Mouse (Mus musculus) forebrain, embryonic 11.5 days (tissue): ENCODE results near the gene Sox6. TPM values are rescaled to one million over a fixed set of nuclear protein-coding genes. Genes with fewer than 3 reads are reported as not detected.

ENCODE experiments used
- ATAC-seq: fragments of 200-750 bp; cut with Nextera tagmentation; replicated peaks from 2 replicates; pipeline ENCODE4 v1.8.0; 2017; ENCODE audit warnings: moderate TSS enrichment; ENCODE audit not compliant: low FRiP score
- DNase-seq: peaks from one replicate; pipeline ENCODE4 v3.0.0-alpha.2; 2017; ENCODE audit warnings: low spot score
- H3K27ac ChIP-seq: fragments of 300-500 bp; sonication (generic); 2 replicates; pipeline ENCODE4 v1.5.1; 2014; ENCODE audit warnings: low read depth, low read length
- H3K27me3 ChIP-seq: fragments of 300-500 bp; sonication (generic); 2 replicates; pipeline ENCODE4 v1.6.1; 2014; ENCODE audit warnings: mild to moderate bottlenecking, low read length, mixed read lengths; ENCODE audit not compliant: control insufficient read depth, insufficient read depth
- H3K36me3 ChIP-seq: fragments of 300-500 bp; sonication (generic); 2 replicates; pipeline ENCODE4 v1.6.1; 2014; ENCODE audit warnings: mild to moderate bottlenecking, low read length, moderate library complexity, mixed read lengths; ENCODE audit not compliant: control insufficient read depth, insufficient read depth
- H3K4me1 ChIP-seq: fragments of 300-500 bp; sonication (generic); replicated peaks from 2 replicates; pipeline ENCODE4 v1.6.1; 2014; ENCODE audit warnings: low read length, mixed read lengths; ENCODE audit not compliant: control insufficient read depth, insufficient read depth
- H3K4me2 ChIP-seq: fragments of 300-500 bp; sonication (generic); 2 replicates; pipeline ENCODE4 v1.6.1; 2014; ENCODE audit warnings: low read depth, mild to moderate bottlenecking, low read length, moderate library complexity, mixed read lengths; ENCODE audit not compliant: severe bottlenecking
- H3K4me3 ChIP-seq: fragments of 300-500 bp; sonication (generic); 2 replicates; pipeline ENCODE4 v1.5.1; 2014; ENCODE audit warnings: low read depth, low read length
- H3K9ac ChIP-seq: fragments of 300-500 bp; sonication (generic); 2 replicates; pipeline ENCODE4 v1.6.1; 2014; ENCODE audit warnings: low read length
- H3K9me3 ChIP-seq: fragments of 300-500 bp; sonication (generic); 2 replicates; pipeline ENCODE4 v1.6.1; 2016; ENCODE audit warnings: low read length, mixed read lengths; ENCODE audit not compliant: control insufficient read depth
- WGBS: fragments of 180-500 bp; shearing (Covaris S2); extraction: QIAGEN DNeasy Blood & Tissue Kit; methylation state at CpG from one replicate; pipeline ENCODE4 v1.1.7; 2014; 5-methylcytosine and 5-hydroxymethylcytosine counted together
- polyA plus RNA-seq: library from polyadenylated mRNA; unstranded; fragments of >200 nt; fragmentation: Nextera tagmentation; extraction: Ambion mirVana; gene quantifications from 2 replicates; pipeline ENCODE4 v1.2.1, GENCODE M21; 2014

Gene Sox6
- polyA plus RNA-seq, 1 experiment from 2014 or later = 154 TPM

- WGBS = 90% methylated on average over 2 of the region's 2 CpGs
- DNase-seq = no peak
- Histone ChIP-seq H3K27me3 (no peaks in the 10 kb centered on the region), H3K27ac (no peak overlapping the region), H3K9ac (no peak overlapping the region), H3K9me3 (no peaks in the 10 kb centered on the region), H3K4me2 (no peak overlapping the region), H3K4me1 (peaks cover 20% of the 10 kb centered on the region; the same call in 1 of the 2 replicates), H3K36me3 (no peaks in the 10 kb centered on the region), H3K4me3 (no peak overlapping the region)
- ATAC-seq = no peak
Measured at GRCm38 (mm10) chr7:115724404-115724803, 314.2 kb downstream of the Sox6 start.

- ATAC-seq (peak; percentile 91), DNase-seq (no peak)
- H3K4me1 ChIP-seq = peaks cover 20% of the 10 kb centered on the region; the same call in 1 of the 2 replicates
- H3K4me3 ChIP-seq = no peak overlapping the region
- H3K9me3 ChIP-seq = no peaks in the 10 kb centered on the region
- no peaks in the 10 kb centered on the region for H3K27me3 ChIP-seq
- 6% methylated on average over 7 of the region's 7 CpGs for WGBS
- no peak overlapping the region for H3K9ac ChIP-seq
- no peak overlapping the region for H3K4me2 ChIP-seq
- no peaks in the 10 kb centered on the region for H3K36me3 ChIP-seq
- H3K27ac ChIP-seq = peak overlapping the region; percentile 71
Measured at GRCm38 (mm10) chr7:115721624-115722540, 316.7 kb downstream of the Sox6 start.

- peaks cover 20% of the 10 kb centered on the region; the same call in 1 of the 2 replicates for H3K4me1 ChIP-seq
- H3K27ac ChIP-seq = no peak overlapping the region
- H3K4me3 ChIP-seq = no peak overlapping the region
- 96% methylated on average over 3 of the region's 3 CpGs for WGBS
- no peak for DNase-seq
- no peak overlapping the region for H3K9ac ChIP-seq
- H3K36me3 ChIP-seq = no peaks in the 10 kb centered on the region
- H3K27me3 ChIP-seq = no peaks in the 10 kb centered on the region
- ATAC-seq = no peak
- no peak overlapping the region for H3K4me2 ChIP-seq
- no peaks in the 10 kb centered on the region for H3K9me3 ChIP-seq
Measured at GRCm38 (mm10) chr7:115719791-115720190, 318.8 kb downstream of the Sox6 start.

GRCm38 (mm10) chr7:115706141-115706540 lies 332.5 kb downstream of the Sox6 start:
- Histone ChIP-seq H3K36me3 (no peaks in the 10 kb centered on the region), H3K9me3 (no peaks in the 10 kb centered on the region), H3K27me3 (no peaks in the 10 kb centered on the region), H3K9ac (no peak overlapping the region), H3K4me1 (peaks cover 3% of the 10 kb centered on the region; the same call in 1 of the 2 replicates), H3K27ac (no peak overlapping the region), H3K4me2 (no peak overlapping the region), H3K4me3 (no peak overlapping the region)
- ATAC-seq (no peak), DNase-seq (no peak)
- WGBS = 36% methylated on average over 2 of the region's 2 CpGs

- no peak for DNase-seq
- Histone ChIP-seq H3K9ac (no peak overlapping the region), H3K4me3 (no peak overlapping the region), H3K4me1 (0 out of 2 replicates have a peak, but pooled peaks cover 2% of the 10 kb centered on the region), H3K36me3 (no peaks in the 10 kb centered on the region), H3K27ac (no peak overlapping the region), H3K4me2 (no peak overlapping the region), H3K27me3 (no peaks in the 10 kb centered on the region), H3K9me3 (no peaks in the 10 kb centered on the region; the same call in 1 of the 2 replicates)
- ATAC-seq = no peak
- 84% methylated on average over 1 of the region's 1 CpGs for WGBS
Measured at GRCm38 (mm10) chr7:115698105-115698504, 340.5 kb downstream of the Sox6 start.

DNA sequence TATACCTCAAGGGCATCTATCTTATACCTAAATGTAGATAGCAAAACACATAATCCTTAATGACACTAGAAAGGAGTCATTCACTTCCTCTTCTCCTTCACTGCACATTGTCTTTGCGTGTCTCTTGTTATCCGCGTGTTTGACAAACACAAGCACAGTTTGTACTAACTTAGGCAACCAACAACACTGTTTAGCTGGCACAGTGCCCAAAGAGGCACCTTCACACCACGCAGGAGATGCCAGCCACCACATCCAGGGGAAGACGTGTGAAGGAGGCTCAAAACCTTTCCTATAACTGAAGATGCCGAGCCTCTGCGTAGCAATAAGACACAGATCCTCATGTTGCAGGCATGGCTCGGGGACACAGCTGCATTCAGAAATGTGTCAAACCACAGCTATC lies 345.4 kb downstream of the Sox6 start:
- Histone ChIP-seq H3K27ac (no peak overlapping the region), H3K9ac (no peak overlapping the region), H3K9me3 (no peaks in the 10 kb centered on the region; the same call in 1 of the 2 replicates), H3K4me1 (0 out of 2 replicates have a peak, but pooled peaks cover 4% of the 10 kb centered on the region), H3K4me2 (no peak overlapping the region), H3K4me3 (no peak overlapping the region), H3K36me3 (no peaks in the 10 kb centered on the region), H3K27me3 (no peaks in the 10 kb centered on the region)
- DNase-seq = no peak
- WGBS = 73% methylated on average over 8 of the region's 8 CpGs
- no peak for ATAC-seq

DNA sequence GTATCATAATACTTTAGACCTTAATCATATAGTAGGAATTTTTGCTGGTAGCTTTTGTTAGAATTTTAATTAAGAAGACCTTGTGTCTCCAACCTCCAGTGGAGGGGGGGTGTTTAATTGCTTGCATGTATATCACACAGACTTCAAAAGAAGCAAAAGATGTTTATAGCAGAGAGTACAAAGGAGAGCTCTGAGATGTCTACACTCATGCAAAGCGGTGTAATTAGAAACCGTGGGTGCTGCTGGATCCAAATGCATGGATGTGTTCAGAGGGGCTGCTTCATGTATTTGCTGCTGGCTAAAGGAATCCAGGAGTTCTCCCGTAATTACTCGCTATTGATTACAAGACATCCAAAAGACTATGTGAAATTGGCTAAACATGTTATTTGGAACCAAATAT lies 347.5 kb downstream of the Sox6 start:
- no peak overlapping the region; the same call in 1 of the 2 replicates for H3K27ac ChIP-seq
- ATAC-seq = 0 out of 2 replicates have a peak, but pooled peaks have one; percentile 71
- no peak for DNase-seq

GRCm38 (mm10) chr7:115686687-115687086 lies 351.9 kb downstream of the Sox6 start:
- 88% methylated on average over 6 of the region's 6 CpGs for WGBS
- DNase-seq (no peak), ATAC-seq (no peak)
- Histone ChIP-seq H3K4me3 (no peak overlapping the region), H3K27me3 (no peaks in the 10 kb centered on the region), H3K27ac (no peak overlapping the region), H3K36me3 (no peaks in the 10 kb centered on the region), H3K4me1 (peaks cover 3% of the 10 kb centered on the region; the same call in 1 of the 2 replicates), H3K9ac (no peak overlapping the region), H3K9me3 (no peaks in the 10 kb centered on the region), H3K4me2 (no peak overlapping the region)

More for the DNA sequence above, 347.5 kb downstream of the Sox6 start:
- H3K36me3 ChIP-seq = no peaks in the 10 kb centered on the region
- no peak overlapping the region for H3K4me3 ChIP-seq
- H3K4me2 ChIP-seq = no peak overlapping the region
- no peaks in the 10 kb centered on the region for H3K9me3 ChIP-seq
- WGBS = 34% methylated on average over 4 of the region's 4 CpGs
- H3K9ac ChIP-seq = no peak overlapping the region
- H3K4me1 ChIP-seq = peaks cover 7% of the 10 kb centered on the region; the same call in 1 of the 2 replicates
- H3K27me3 ChIP-seq = no peaks in the 10 kb centered on the region
